Mouse (Mus musculus) adrenal gland, adult (tissue): ENCODE measurements around the gene Acsbg1.

Experiments used
- DNase-seq, 2 experiments: peaks; one replicate each; pipeline ENCODE4 v3.0.0; 2022 to 2023; ENCODE audit warnings: low spot score in 1 of 2; ENCODE audit not compliant: inconsistent age in 2 of 2

Gene Acsbg1

DNA sequence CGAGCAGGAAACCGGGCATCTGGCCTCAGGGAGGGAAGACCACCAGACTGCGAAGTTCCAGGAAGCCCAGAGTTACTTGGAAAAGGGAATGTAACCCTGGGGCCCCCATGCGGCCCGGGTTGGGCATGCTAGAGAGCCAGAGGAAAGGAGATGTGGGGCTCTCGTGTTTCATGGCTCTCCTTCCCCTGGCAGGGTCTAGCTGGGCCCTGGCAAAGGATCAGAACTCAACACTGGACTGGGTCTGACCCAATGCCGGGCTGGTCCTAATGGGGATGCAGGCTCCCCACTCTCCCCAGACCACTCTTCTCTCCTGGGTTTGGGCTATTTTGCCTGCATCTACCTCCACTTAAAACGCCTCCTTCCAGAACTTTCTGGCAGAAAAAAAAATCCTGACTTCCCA, 102.9 kb downstream of the Acsbg1 start:
- DNase-seq = no peak

DNA sequence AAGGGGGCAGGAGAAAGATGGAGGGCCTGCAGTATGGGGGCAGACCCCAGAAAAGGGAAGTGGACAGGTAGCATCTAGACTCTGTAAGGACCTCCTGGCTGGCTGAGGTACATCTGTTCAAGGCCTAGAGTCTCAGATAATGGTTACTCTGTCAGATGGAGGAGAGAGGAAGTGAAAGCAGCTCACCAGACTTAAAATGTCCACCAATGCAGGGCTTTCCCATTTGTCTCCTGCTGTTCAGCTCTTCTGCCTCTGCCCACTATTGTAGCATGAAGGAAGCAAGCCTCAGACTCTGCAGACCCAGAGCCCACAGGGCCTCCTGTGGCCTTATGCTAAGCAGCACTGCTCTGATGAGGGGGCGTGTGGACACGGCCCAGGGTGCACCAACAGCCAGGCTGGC, 106.6 kb downstream of the Acsbg1 start:
- no peak for DNase-seq
